Mouse (Mus musculus) kidney, adult 11 months (tissue): ENCODE measurements around the gene Pax2.
"Not testable (repeated sequence)": the region's sequence is repeated elsewhere in the genome, so short reads cannot be mapped to it uniquely, and the experiment has no call there.

Source experiments
- DNase-seq: peaks from one replicate; pipeline ENCODE4 v3.0.0; 2022

The Pax2 gene

DNA sequence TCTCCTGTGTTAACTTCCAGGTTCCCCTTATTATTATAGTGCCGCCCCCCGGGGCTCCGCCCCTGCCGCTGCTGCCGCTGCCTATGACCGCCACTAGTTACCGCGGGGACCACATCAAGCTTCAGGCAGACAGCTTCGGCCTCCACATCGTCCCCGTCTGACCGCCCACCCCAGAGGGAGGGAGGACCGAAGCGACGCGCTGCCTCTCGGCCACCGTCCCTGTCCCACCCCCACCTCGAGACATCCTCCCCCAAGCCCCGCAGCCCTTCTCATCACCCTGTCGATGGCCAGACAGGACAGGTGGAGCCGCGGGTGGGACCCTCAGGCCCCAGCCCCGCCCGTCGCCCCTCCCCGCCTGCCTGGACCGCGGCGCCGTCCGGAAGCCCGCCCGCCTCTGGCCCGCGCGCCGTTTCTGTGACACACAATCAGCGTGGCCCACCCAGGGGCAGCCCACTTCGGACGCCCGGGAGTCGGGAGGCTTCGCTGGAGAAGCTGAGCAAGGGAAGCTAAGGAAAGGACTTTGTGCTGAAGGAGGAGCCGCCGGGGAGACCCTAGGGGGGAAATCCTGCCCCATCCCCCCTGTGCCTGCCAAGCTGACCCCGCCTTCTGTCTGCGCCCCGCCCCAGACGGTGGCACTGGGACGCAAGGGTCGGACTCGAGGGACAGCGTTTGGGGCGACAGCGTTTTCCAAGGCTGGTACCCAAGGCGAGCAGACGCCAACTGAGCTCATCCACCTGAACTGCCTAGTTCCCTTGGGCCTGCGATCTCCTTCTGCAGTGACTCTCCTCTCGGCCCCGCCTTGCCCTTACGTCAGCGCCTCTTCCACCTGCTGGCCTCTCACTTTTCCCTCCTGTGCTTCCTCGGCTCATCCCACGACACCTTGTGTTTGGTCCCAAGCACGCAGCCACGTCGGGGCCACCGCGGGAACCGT is 80.4 kb downstream of the Pax2 start:
- no peak for DNase-seq

DNA sequence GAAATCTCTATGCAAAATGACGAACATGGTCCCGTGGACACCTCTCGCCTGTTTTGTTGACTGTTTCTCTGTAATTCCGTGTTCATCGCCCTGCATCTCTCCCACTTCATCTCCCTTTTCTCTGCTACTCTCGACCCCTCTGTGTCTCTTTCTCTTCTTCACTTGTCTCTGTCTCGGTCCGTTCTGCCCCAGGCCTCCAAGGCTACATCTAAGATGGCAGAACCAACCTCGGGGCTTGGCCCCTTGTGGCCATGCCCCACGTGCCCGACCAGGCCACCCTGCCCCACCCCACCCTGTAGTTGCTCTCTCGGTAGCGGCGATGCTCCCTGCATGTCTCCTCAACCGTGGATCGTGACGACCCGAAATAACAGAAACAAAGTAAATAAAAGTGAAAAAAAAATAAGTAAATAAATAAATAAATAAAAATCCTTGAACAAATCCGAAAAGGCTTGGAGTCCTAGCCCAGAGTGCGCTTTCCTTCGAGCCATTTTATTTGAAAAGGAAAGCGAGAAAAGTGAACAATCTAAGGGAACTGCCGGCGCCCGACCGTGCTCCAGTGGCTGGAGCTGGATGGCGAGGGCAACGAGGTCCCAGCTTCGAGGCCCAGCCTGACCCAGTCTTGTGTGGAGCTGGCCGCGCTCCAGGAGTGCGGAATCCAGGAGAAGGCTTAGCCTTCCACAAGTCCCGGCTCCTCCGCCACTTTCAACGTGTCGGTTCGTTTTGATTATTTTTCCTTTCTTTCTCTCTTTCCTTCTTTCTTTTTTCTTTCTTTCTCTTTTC is 81.8 kb downstream of the Pax2 start:
- DNase-seq, result peak; percentile 51

DNA sequence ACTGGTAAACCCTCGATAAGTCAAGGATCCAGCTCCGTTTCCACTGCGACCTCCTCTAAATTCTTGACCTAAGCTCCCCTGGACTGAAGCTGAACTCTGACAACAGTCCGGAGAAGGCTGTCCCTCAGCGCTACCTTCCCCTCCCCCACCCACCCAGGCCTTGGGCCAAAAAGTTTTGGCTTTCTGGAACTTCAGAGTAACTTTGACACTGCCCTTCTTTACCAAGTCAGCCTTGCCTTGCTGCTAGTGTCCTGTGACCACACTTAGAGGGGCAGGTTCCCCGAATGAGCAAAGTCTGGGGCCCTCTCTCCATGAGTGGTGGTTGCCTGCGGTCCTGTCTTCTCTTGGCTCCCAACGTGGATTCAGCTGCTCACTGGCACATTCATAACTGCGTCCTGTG is 82.5 kb downstream of the Pax2 start:
- peak; percentile 72 for DNase-seq

DNA sequence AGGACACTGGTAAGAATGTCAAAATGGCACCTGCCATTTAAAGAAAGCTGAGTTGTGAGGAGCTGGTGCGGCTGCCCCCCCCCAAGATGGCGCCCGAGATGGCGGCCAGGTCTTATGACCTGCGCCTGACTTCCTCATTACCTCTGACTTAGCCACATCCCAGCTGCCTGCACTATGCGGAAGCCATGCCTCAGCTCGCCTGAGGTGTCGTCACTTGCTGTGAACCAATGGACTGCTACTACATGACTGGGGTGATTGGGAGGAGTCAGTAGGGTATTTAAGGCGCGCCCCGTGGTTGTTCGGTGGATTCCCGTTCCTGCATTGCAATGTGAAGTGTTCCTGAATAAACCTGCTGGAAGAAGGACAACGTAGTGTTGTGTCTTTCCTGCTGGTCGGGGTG is 86.8 kb downstream of the Pax2 start:
- not testable (repeated sequence) for DNase-seq

DNA sequence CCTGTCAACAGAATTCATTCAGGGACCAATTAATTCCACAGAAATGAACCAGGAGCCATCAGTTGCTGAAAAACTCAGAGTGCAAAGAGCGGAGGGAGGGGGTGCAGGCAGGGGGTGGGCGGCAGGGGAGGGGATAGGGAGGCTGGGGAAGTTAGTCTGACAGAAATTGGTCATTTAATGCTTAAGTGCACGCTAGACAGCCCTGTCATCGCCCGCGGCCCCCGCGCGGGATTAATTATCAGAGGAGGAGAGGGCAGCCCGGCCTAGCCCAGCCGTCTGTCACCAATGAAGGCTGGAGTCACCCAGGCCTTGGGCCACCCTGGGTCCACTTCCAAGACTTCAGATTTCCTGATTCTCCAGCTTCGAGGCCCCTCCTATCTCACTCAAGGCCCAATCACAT is 93.6 kb downstream of the Pax2 start:
- DNase-seq, result no peak

DNA sequence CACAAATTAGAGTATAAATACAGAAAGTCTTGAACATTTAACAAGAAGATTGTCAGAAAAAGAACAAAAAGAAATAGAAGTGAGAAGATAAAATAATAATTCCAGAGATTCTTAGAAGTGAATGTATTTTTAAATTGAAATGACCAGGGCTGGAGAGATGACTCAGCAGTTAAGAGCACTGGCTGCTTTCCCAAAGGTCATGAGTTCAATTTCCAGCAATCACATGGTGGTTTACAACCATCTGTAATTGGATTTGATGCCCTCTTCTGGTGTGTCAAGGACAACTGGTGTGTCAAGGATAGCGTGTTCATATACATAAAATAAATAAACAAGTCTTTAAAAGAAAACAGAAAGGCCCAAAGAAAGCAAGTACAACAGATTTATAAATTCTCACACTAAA is 102.8 kb downstream of the Pax2 start:
- DNase-seq, result peak; percentile 19

DNA sequence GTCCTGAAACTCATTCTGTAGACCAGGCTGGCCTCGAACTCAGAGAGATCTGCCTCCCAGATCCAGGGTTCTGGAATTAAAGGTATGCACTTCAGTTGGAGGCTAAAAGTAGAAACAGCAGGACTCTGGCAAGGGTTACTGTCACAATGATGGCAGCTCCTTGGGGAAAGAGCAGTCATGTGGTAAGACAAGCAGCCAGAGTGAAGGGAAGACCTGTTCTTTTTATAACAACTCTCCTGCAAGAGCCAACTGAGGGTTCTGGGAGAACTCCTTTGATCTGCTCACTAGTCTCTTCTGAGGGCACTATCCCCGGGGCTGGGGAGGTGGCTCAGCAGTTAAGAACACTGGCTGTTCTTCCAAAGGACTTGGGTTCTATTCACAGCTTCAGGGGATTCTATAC is 112.9 kb downstream of the Pax2 start:
- DNase-seq, result no peak

DNA sequence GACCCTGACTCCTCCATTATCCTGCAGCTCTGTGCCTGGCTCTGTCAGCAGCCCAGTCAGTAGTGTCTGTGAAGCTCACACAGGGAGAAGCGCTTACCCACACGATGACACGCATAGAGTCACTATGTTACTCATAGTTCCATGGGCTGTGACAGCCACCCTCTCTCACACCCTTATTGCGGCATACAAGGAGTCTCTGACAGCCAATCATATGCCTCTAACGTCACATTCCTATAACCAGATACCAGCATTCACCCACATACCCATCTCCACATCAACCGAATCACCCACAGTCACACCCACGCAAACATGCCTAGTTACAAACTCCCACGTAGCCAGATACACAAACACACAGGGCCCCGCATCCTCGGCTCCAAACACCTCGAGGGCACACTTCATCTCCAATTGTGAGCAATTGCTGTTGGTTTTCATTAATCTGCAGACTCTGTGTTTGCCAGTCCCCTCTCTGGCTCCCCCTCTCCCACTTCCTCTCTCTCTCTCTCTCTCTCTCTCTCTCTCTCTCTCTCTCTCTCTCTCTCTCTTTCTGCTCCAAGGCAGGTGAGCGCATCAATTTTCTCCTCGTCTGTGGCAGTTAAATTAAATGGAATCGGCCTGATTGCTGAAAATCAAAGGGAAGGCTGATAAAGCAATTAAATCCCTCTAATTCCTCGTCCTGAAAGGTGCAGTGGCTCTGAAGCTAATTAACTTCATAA is 118.5 kb downstream of the Pax2 start:
- no peak for DNase-seq

DNA sequence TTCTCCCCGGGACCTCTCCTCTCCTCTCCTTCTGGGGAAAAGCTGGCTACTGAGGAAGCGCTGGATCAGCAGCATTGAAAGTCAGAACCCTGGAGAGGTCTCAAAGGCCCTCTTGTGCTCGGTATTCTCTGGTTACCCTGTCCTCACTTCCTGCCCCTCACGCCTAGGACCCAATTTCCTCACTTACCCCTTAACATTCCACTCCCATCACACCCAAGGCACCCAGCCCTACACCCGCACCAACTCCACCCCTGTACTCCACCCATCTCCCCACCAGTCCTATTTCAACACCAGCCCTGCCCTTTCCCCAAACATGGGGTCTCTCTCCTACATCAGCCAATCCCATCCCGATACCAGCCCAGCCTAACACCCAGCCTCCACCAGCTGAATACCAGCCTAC is 119.1 kb downstream of the Pax2 start:
- DNase-seq, result no peak

DNA sequence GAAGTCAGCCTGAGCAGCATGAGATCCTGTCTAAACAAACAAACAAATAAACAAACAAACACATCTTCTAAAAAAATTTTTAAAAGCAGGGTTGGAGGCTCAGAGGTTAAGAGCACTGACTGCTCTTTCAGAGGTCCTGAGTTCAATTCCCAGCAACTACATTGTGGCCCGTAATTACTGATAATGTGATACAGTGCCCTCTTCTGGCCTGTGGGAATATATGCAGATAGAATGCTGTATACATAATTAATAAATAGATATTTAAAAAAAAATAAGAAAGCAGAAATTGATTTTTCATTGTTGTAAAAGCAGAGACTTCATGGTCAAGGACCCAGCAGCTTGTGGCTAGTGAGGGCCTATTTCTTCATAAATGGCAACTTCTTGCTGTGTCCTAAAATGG is 119.9 kb downstream of the Pax2 start:
- DNase-seq, result no peak

DNA sequence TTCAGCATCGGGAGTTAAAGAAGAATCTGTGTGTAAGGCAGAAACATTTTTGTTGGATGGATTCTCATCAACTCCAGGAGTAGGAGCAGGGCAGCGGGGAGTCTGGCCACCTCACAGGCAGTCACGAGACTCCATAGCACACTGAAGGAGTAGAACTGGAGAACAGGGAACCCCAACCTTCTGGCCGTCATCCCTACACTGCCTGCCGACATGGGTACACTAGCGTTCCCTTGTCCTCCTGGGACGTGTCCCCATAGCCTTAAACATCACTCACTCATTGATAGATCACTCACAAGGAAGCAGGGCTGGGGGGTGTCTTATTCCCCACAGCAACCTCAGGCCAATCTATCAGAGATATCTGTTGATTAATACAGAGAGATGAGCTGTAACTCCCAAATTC is 120.7 kb downstream of the Pax2 start:
- DNase-seq, result no peak

DNA sequence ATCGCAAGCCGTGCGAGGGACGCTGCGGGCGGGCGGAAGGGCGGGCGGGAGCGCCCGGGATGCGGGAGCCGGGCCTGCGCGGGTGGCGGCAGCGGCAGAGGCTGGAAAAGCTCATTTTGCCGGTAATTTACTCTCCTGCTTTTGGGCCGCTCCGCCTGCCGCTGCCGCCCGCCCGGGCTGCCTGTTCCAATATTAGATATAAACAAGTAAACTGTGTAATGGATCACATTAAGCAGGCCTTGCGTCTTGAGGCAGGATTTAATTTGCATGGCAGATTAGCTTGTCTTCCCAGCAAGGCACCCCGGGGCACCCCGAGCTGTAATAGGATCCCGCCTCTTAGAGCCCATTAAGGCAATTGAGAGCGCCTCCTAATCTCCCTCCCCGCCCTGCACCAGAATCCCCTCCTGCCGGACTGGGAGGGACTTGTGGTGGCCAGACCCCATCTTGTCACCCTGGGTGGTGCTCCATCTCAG is 126.7 kb downstream of the Pax2 start:
- DNase-seq, result peak; percentile 48

DNA sequence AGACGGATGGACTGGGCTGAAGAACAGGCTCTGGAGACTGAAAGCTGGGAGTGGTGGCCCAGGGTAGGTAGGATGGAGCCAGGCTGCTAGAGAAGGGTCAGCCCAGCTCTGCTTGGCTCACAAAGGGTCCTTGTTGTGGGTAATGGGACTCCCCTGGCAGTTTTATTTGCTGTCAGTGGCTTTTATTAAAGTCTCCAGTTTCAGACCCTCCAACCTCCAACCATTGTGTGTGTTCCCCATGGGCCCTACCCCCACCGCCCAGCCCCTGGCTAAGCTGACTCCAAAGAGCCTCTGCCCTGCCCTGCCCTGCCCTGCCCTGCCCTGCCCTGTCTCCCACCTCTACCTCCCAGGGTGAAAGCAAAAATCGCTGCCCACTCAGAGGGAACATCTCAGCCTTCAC is 128.5 kb downstream of the Pax2 start:
- DNase-seq, result no peak

DNA sequence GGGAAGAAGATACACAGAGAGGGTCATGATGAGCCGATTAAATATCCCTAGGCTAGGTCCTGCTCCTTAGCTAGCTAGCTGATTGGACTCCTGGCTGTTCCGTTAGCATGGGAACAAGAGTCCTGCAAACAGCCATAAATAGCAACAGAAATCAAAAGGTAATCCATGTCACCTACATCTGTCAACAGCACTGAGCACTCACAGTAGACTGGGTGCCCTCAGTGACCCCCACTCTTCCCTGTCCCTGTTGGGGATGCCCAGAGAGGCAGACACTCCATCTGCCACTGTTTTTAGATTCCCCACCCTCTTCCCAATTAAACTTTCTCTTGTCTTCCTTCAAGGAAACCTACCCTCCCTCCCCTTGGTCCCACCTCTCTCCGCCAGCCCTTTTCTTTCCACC is 130.6 kb downstream of the Pax2 start:
- DNase-seq, result no peak
